Mouse (Mus musculus) liver (tissue): ENCODE measurements around the gene Cfap45.
A peak's percentile ranks its signal among the peaks of the same experiment; 100 is the strongest.

ENCODE experiments used
- DNase-seq: peaks from one replicate; pipeline ENCODE4 v3.0.0-alpha.2; 2020; ENCODE audit warnings: mixed read lengths

The Cfap45 gene

GRCm38 (mm10) chr1:172520576-172521440 is at the start of gene Cfap45:
Gene Cfap45 (plus strand): TSS chr1:172520801.
- DNase-seq: peak; percentile 87

GRCm38 (mm10) chr1:172472909-172473308 is 47.7 kb upstream of the Cfap45 start:
- DNase-seq: no peak

GRCm38 (mm10) chr1:172474196-172474595 is 46.4 kb upstream of the Cfap45 start:
- no peak for DNase-seq

- peak; percentile 19 for DNase-seq
Measured at GRCm38 (mm10) chr1:172475054-172475741, 45.4 kb upstream of the Cfap45 start, which contains the start of gene Slamf9. Gene Slamf9 (plus strand): TSS chr1:172475358.

- no peak for DNase-seq
Measured at GRCm38 (mm10) chr1:172478020-172478419, 42.6 kb upstream of the Cfap45 start.

GRCm38 (mm10) chr1:172480376-172480775 is 40.2 kb upstream of the Cfap45 start:
- no peak for DNase-seq

GRCm38 (mm10) chr1:172481111-172481510 is 39.5 kb upstream of the Cfap45 start:
- no peak for DNase-seq

- peak; percentile 83 for DNase-seq
Measured at GRCm38 (mm10) chr1:172481540-172482280, 38.9 kb upstream of the Cfap45 start, which contains the start of gene Igsf9. Gene Igsf9 (plus strand): TSS chr1:172481788.

GRCm38 (mm10) chr1:172482518-172483360 is 37.9 kb upstream of the Cfap45 start:
- no peak for DNase-seq

- no peak for DNase-seq
Measured at GRCm38 (mm10) chr1:172483361-172483660, 37.3 kb upstream of the Cfap45 start.

GRCm38 (mm10) chr1:172484236-172484635 is 36.4 kb upstream of the Cfap45 start:
- no peak for DNase-seq

- DNase-seq: no peak
Measured at GRCm38 (mm10) chr1:172484671-172485070, 35.9 kb upstream of the Cfap45 start.

- DNase-seq: no peak
Measured at GRCm38 (mm10) chr1:172485821-172486220, 34.8 kb upstream of the Cfap45 start.

GRCm38 (mm10) chr1:172486236-172486635 is 34.4 kb upstream of the Cfap45 start:
- DNase-seq: no peak

GRCm38 (mm10) chr1:172486651-172487050 is 34.0 kb upstream of the Cfap45 start:
- no peak for DNase-seq

- no peak for DNase-seq
Measured at GRCm38 (mm10) chr1:172487859-172488258, 32.7 kb upstream of the Cfap45 start.

- no peak for DNase-seq
Measured at GRCm38 (mm10) chr1:172488831-172489230, 31.8 kb upstream of the Cfap45 start.

GRCm38 (mm10) chr1:172489585-172490250 is 30.9 kb upstream of the Cfap45 start:
- no peak for DNase-seq

- DNase-seq: peak; percentile 80
Measured at GRCm38 (mm10) chr1:172490261-172490661, 30.3 kb upstream of the Cfap45 start.

GRCm38 (mm10) chr1:172492047-172492446 is 28.6 kb upstream of the Cfap45 start:
- no peak for DNase-seq

- no peak for DNase-seq
Measured at GRCm38 (mm10) chr1:172493516-172493915, 27.1 kb upstream of the Cfap45 start.

- no peak for DNase-seq
Measured at GRCm38 (mm10) chr1:172496030-172496429, 24.6 kb upstream of the Cfap45 start.
